Mouse (Mus musculus) intestine, postnatal 0 days (tissue): Measurements from ENCODE around the gene Dnttip1. TPM values are rescaled to one million over a fixed set of nuclear protein-coding genes. Genes with fewer than 3 reads are reported as not detected.

ENCODE experiments used
- ATAC-seq: fragments of 200-750 bp; cut with Nextera tagmentation; 2 replicates; pipeline ENCODE4 v1.8.0; 2017; ENCODE audit warnings: mild to moderate bottlenecking, moderate TSS enrichment, moderate library complexity
- H3K27ac ChIP-seq: fragments of 300-500 bp; sonication (generic); 2 replicates; pipeline ENCODE4 v1.5.1; 2014; ENCODE audit warnings: mild to moderate bottlenecking, low read depth, low read length, moderate library complexity
- H3K27me3 ChIP-seq: fragments of 300-500 bp; sonication (generic); replicated peaks from 2 replicates; pipeline ENCODE4 v1.6.1; 2014; ENCODE audit warnings: low read length, mixed read lengths; ENCODE audit not compliant: control insufficient read depth, insufficient read depth
- H3K36me3 ChIP-seq: fragments of 300-500 bp; sonication (generic); 2 replicates; pipeline ENCODE4 v1.6.1; 2014; ENCODE audit warnings: mild to moderate bottlenecking, moderate library complexity; ENCODE audit not compliant: control insufficient read depth, insufficient read depth
- H3K4me1 ChIP-seq: fragments of 300-500 bp; sonication (generic); replicated peaks from 2 replicates; pipeline ENCODE4 v1.6.1; 2014; ENCODE audit warnings: antibody characterized with exemption, low read length, mixed read lengths; ENCODE audit not compliant: control insufficient read depth, insufficient read depth
- H3K4me2 ChIP-seq: fragments of 300-500 bp; sonication (generic); replicated peaks from 2 replicates; pipeline ENCODE4 v1.6.1; 2014; ENCODE audit warnings: low read depth, mild to moderate bottlenecking, moderate library complexity
- H3K4me3 ChIP-seq: fragments of 300-500 bp; sonication (generic); 2 replicates; pipeline ENCODE4 v1.5.1; 2014; ENCODE audit warnings: low read depth, low read length
- H3K9ac ChIP-seq: fragments of 300-500 bp; sonication (generic); 2 replicates; pipeline ENCODE4 v1.6.1; 2014; ENCODE audit warnings: mild to moderate bottlenecking, low read depth, low read length
- H3K9me3 ChIP-seq: fragments of 300-500 bp; sonication (generic); 2 replicates; pipeline ENCODE4 v1.6.1; 2016; ENCODE audit warnings: mixed run types; ENCODE audit not compliant: control insufficient read depth
- CTCF ChIP-seq: sonication (generic); IDR thresholded peaks from 2 replicates; pipeline ENCODE4 v1.5.1; 2016; ENCODE audit warnings: low read depth, mild to moderate bottlenecking, control low read depth, antibody characterized with exemption, moderate library complexity
- WGBS: fragments of 180-500 bp; shearing (Covaris S2); extraction: QIAGEN DNeasy Blood & Tissue Kit; methylation state at CpG from one replicate; pipeline ENCODE4 v1.1.7; 2014; 5-methylcytosine and 5-hydroxymethylcytosine counted together
- polyA plus RNA-seq: library from polyadenylated mRNA; unstranded; fragments of >200 nt; fragmentation: Nextera tagmentation; extraction: Ambion mirVana; gene quantifications from 2 replicates; pipeline ENCODE4 v1.2.1, GENCODE M21; 2015

Gene Dnttip1
- polyA plus RNA-seq, 1 experiment from 2014 or later = 43.3 TPM

GRCm38 (mm10) chr2:164806614-164807013, 60.8 kb downstream of the Dnttip1 start:
- no peak for ATAC-seq
- Histone ChIP-seq H3K9me3 (no peaks in the 10 kb centered on the region), H3K27ac (peak overlapping the region; percentile 50), H3K36me3 (peaks cover 22% of the 10 kb centered on the region), H3K9ac (no peak overlapping the region; the same call in 1 of the 2 replicates), H3K4me2 (peak overlapping the region; percentile 87), H3K4me1 (no peaks in the 10 kb centered on the region), H3K27me3 (no peaks in the 10 kb centered on the region), H3K4me3 (0 out of 2 replicates have a peak overlapping the region, but pooled peaks have one; percentile 80)
- TF ChIP-seq CTCF = no peak
- 33% methylated on average over 7 of the region's 7 CpGs for WGBS

- Histone ChIP-seq H3K9ac (no peak overlapping the region), H3K27ac (peak overlapping the region; percentile 8; the same call in 1 of the 2 replicates), H3K4me1 (no peaks in the 10 kb centered on the region; the same call in 1 of the 2 replicates), H3K4me3 (no peak overlapping the region), H3K4me2 (no peak overlapping the region), H3K27me3 (no peaks in the 10 kb centered on the region), H3K36me3 (peaks cover 13% of the 10 kb centered on the region; the same call in 1 of the 2 replicates), H3K9me3 (no peaks in the 10 kb centered on the region)
- WGBS = 34% methylated on average over 2 of the region's 2 CpGs
- ATAC-seq = peak; percentile 62
- TF ChIP-seq CTCF = no peak
Observed at GRCm38 (mm10) chr2:164813557-164813956, 67.8 kb downstream of the Dnttip1 start.

GRCm38 (mm10) chr2:164815348-164815747, 69.6 kb downstream of the Dnttip1 start:
- no peak for TF ChIP-seq CTCF
- H3K27me3 ChIP-seq = no peaks in the 10 kb centered on the region
- no peak overlapping the region for H3K4me2 ChIP-seq
- H3K27ac ChIP-seq = no peak overlapping the region
- H3K9me3 ChIP-seq = no peaks in the 10 kb centered on the region
- WGBS = 86% methylated on average over 5 of the region's 5 CpGs
- no peaks in the 10 kb centered on the region; the same call in 1 of the 2 replicates for H3K4me1 ChIP-seq
- no peak for ATAC-seq
- no peak overlapping the region for H3K4me3 ChIP-seq
- H3K36me3 ChIP-seq = peaks cover 10% of the 10 kb centered on the region
- H3K9ac ChIP-seq = no peak overlapping the region

- H3K27me3 ChIP-seq = no peaks in the 10 kb centered on the region
- H3K27ac ChIP-seq = no peak overlapping the region
- no peaks in the 10 kb centered on the region; the same call in 1 of the 2 replicates for H3K4me1 ChIP-seq
- no peak overlapping the region for H3K4me3 ChIP-seq
- no peak for TF ChIP-seq CTCF
- H3K36me3 ChIP-seq = peaks cover 15% of the 10 kb centered on the region
- H3K9ac ChIP-seq = no peak overlapping the region
- no peak for ATAC-seq
- H3K4me2 ChIP-seq = no peak overlapping the region
- 87% methylated on average over 8 of the region's 8 CpGs for WGBS
- no peaks in the 10 kb centered on the region for H3K9me3 ChIP-seq
Observed at GRCm38 (mm10) chr2:164815821-164816220, 70.0 kb downstream of the Dnttip1 start.

- H3K9ac ChIP-seq = no peak overlapping the region
- no peaks in the 10 kb centered on the region for H3K9me3 ChIP-seq
- no peak overlapping the region for H3K4me2 ChIP-seq
- TF ChIP-seq CTCF = no peak
- peaks cover 26% of the 10 kb centered on the region for H3K36me3 ChIP-seq
- no peaks in the 10 kb centered on the region; the same call in 1 of the 2 replicates for H3K4me1 ChIP-seq
- H3K27me3 ChIP-seq = no peaks in the 10 kb centered on the region
- H3K4me3 ChIP-seq = no peak overlapping the region
- no peak for ATAC-seq
- 76% methylated on average over 6 of the region's 6 CpGs for WGBS
- no peak overlapping the region for H3K27ac ChIP-seq
Observed at GRCm38 (mm10) chr2:164817206-164817605, 71.4 kb downstream of the Dnttip1 start.

GRCm38 (mm10) chr2:164817703-164818102, 71.9 kb downstream of the Dnttip1 start:
- H3K4me2 ChIP-seq = no peak overlapping the region
- H3K27ac ChIP-seq = no peak overlapping the region
- no peak for ATAC-seq
- H3K9me3 ChIP-seq = no peaks in the 10 kb centered on the region
- no peaks in the 10 kb centered on the region for H3K27me3 ChIP-seq
- TF ChIP-seq CTCF = peak; percentile 39
- no peak overlapping the region for H3K9ac ChIP-seq
- 57% methylated on average over 5 of the region's 5 CpGs for WGBS
- H3K4me1 ChIP-seq = no peaks in the 10 kb centered on the region; the same call in 1 of the 2 replicates
- H3K36me3 ChIP-seq = peaks cover 26% of the 10 kb centered on the region
- no peak overlapping the region for H3K4me3 ChIP-seq

Other genes starting within 250 kb of the Dnttip1 start
- 75.8 and 83.0 TPM in 2 replicates for gene Pigt, start 248.5 kb upstream of the Dnttip1 start, polyA plus RNA-seq
- 6.5 and 11.9 TPM in 2 replicates for gene Wfdc2, start 183.6 kb upstream of the Dnttip1 start, polyA plus RNA-seq
- not detected in 2 replicates for gene Spint3, start 172.5 kb upstream of the Dnttip1 start, polyA plus RNA-seq
- 0.14 TPM in 1 of 2 replicates, not detected in the other for gene Wfdc6a, start 160.5 kb upstream of the Dnttip1 start, polyA plus RNA-seq
- gene Eppin, start 152.4 kb upstream of the Dnttip1 start, polyA plus RNA-seq = not detected in 2 replicates
- gene Wfdc6b, start 132.5 kb upstream of the Dnttip1 start, polyA plus RNA-seq = not detected in 2 replicates
- gene Wfdc8, start 132.4 kb upstream of the Dnttip1 start, polyA plus RNA-seq = not detected in 2 replicates
- not detected in 2 replicates for gene Wfdc16, start 107.2 kb upstream of the Dnttip1 start, polyA plus RNA-seq
- gene Wfdc10, start 89.9 kb upstream of the Dnttip1 start, polyA plus RNA-seq = not detected in 2 replicates
- not detected in 2 replicates for gene Wfdc9, start 89.4 kb upstream of the Dnttip1 start, polyA plus RNA-seq
- not detected in 2 replicates for gene Wfdc11, start 71.9 kb upstream of the Dnttip1 start, polyA plus RNA-seq
- gene Wfdc13, start 60.9 kb upstream of the Dnttip1 start, polyA plus RNA-seq = 0.14 and 0.18 TPM in 2 replicates
- gene Spint4, start 47.5 kb upstream of the Dnttip1 start, polyA plus RNA-seq = not detected in 2 replicates
- gene Spint5, start 30.7 kb upstream of the Dnttip1 start, polyA plus RNA-seq = not detected in 2 replicates
- gene Wfdc3, start 52 bp upstream of the Dnttip1 start, polyA plus RNA-seq = 0.85 and 0.95 TPM in 2 replicates
- gene Ube2c, start 23.9 kb downstream of the Dnttip1 start, polyA plus RNA-seq = 118 and 121 TPM in 2 replicates
- 0.51 and 0.73 TPM in 2 replicates for gene Tnnc2, start 34.0 kb downstream of the Dnttip1 start, polyA plus RNA-seq
- 12.5 and 13.0 TPM in 2 replicates for gene Snx21, start 39.8 kb downstream of the Dnttip1 start, polyA plus RNA-seq
- gene Acot8, start 58.9 kb downstream of the Dnttip1 start, polyA plus RNA-seq = 52.5 and 54.4 TPM in 2 replicates
- 3.7 and 4.2 TPM in 2 replicates for gene Zswim3, start 59.1 kb downstream of the Dnttip1 start, polyA plus RNA-seq
- gene Zswim1, start 76.7 kb downstream of the Dnttip1 start, polyA plus RNA-seq = 7.0 and 7.6 TPM in 2 replicates
- gene Spata25, start 82.6 kb downstream of the Dnttip1 start, polyA plus RNA-seq = not detected in 2 replicates
- 1,079 and 1,142 TPM in 2 replicates for gene Ctsa, start 86.9 kb downstream of the Dnttip1 start, polyA plus RNA-seq
- gene Neurl2, start 87.5 kb downstream of the Dnttip1 start, polyA plus RNA-seq = 4.6 and 5.7 TPM in 2 replicates
- gene Pltp, start 111.7 kb downstream of the Dnttip1 start, polyA plus RNA-seq = 14.5 and 16.2 TPM in 2 replicates
- 43.2 and 44.0 TPM in 2 replicates for gene Pcif1, start 133.3 kb downstream of the Dnttip1 start, polyA plus RNA-seq
- gene Zfp335, start 165.8 kb downstream of the Dnttip1 start, polyA plus RNA-seq = 3.6 and 3.8 TPM in 2 replicates
- gene Mmp9, start 194.8 kb downstream of the Dnttip1 start, polyA plus RNA-seq = 9.6 and 9.8 TPM in 2 replicates
- gene Slc12a5, start 214.8 kb downstream of the Dnttip1 start, polyA plus RNA-seq = 0.09 and 0.47 TPM in 2 replicates